Mouse (Mus musculus) spleen, postnatal 36 days (tissue): ENCODE measurements around the gene Arnt2.

Experiments used
- DNase-seq, 2 experiments: peaks; one replicate each; pipeline ENCODE4 v3.0.0; 2022; ENCODE audit warnings: low spot score in 2 of 2, mixed read lengths in 1 of 2

Arnt2 gene

GRCm38 (mm10) chr7:84246878-84247277, 163.1 kb downstream of the Arnt2 start:
- DNase-seq: no peak

- no peak for DNase-seq
Observed at GRCm38 (mm10) chr7:84246093-84246492, 163.9 kb downstream of the Arnt2 start.

- peak in 1 of 2 experiments; percentile 11 for DNase-seq
Observed at GRCm38 (mm10) chr7:84240406-84240805, 169.6 kb downstream of the Arnt2 start.

GRCm38 (mm10) chr7:84237655-84238054, 172.3 kb downstream of the Arnt2 start:
- no peak for DNase-seq

- no peak for DNase-seq
Observed at GRCm38 (mm10) chr7:84231396-84231795, 178.6 kb downstream of the Arnt2 start.

GRCm38 (mm10) chr7:84227652-84228051, 182.3 kb downstream of the Arnt2 start:
- DNase-seq: no peak

- no peak for DNase-seq
Observed at GRCm38 (mm10) chr7:84226909-84227308, 183.1 kb downstream of the Arnt2 start.

GRCm38 (mm10) chr7:84212112-84212511, 197.9 kb downstream of the Arnt2 start:
- peak; percentile 14 to 32 for DNase-seq

GRCm38 (mm10) chr7:84210585-84211291, 199.2 kb downstream of the Arnt2 start:
- no peak for DNase-seq

- no peak for DNase-seq
Observed at GRCm38 (mm10) chr7:84203981-84204380, 206.0 kb downstream of the Arnt2 start.

GRCm38 (mm10) chr7:84201151-84202068, 208.6 kb downstream of the Arnt2 start:
- no peak for DNase-seq

- DNase-seq: no peak
Observed at GRCm38 (mm10) chr7:84197208-84197860, 212.6 kb downstream of the Arnt2 start.
